Mouse (Mus musculus) ES-E14 (cell line): ENCODE data around the gene Gm47995. TPM values are rescaled to one million over a fixed set of nuclear protein-coding genes. Genes with fewer than 3 reads are reported as not detected.

Experiments
- DNase-seq: peaks from one replicate; pipeline ENCODE4 v3.0.0-alpha.2; 2013; ENCODE audit warnings: low read depth, low spot score
- H3K27ac ChIP-seq: 2 replicates; pipeline ENCODE4 v1.5.1; 2012; ENCODE audit warnings: low read depth, mild to moderate bottlenecking, low read length, moderate library complexity, mixed read lengths; ENCODE audit not compliant: poor library complexity, insufficient read depth, severe bottlenecking
- H3K36me3 ChIP-seq: 2 replicates; pipeline ENCODE4 v1.6.1; 2012; ENCODE audit warnings: mild to moderate bottlenecking, low read length, moderate library complexity, mixed read lengths; ENCODE audit not compliant: control insufficient read depth, poor library complexity, insufficient read depth, severe bottlenecking
- H3K4me1 ChIP-seq, 2 experiments: fragments of 150-350 bp in 1 of 2; sonication (generic) in 1 of 2; 2 replicates each; pipeline ENCODE4 v1.6.1; 2012; ENCODE audit warnings: low read length in 2 of 2, mild to moderate bottlenecking in 1 of 2, mixed read lengths in 1 of 2; ENCODE audit not compliant: control insufficient read depth in 2 of 2, insufficient read depth in 2 of 2, poor library complexity in 1 of 2
- H3K4me3 ChIP-seq, 2 experiments: fragments of 150-350 bp in 1 of 2; sonication (generic) in 1 of 2; 2 replicates each; pipeline ENCODE4 v1.5.1; 2012; ENCODE audit warnings: low read length in 2 of 2, low read depth in 1 of 2, mild to moderate bottlenecking in 1 of 2, mixed read lengths in 1 of 2; ENCODE audit not compliant: insufficient read depth in 1 of 2, poor library complexity in 1 of 2, severe bottlenecking in 1 of 2
- H3K9ac ChIP-seq: 2 replicates; pipeline ENCODE4 v1.6.1; 2012; ENCODE audit warnings: low read depth, mild to moderate bottlenecking, low read length, mixed read lengths; ENCODE audit not compliant: poor library complexity, insufficient read depth, severe bottlenecking
- H3K9me3 ChIP-seq: fragments of 150-350 bp; sonication (generic); 2 replicates; pipeline ENCODE4 v1.6.1; 2012; ENCODE audit warnings: low read depth, mild to moderate bottlenecking, low read length; ENCODE audit not compliant: control insufficient read depth, insufficient read depth
- CHD2 ChIP-seq: IDR thresholded peaks from 2 replicates; pipeline ENCODE4 v1.6.1; 2014; ENCODE audit warnings: mild to moderate bottlenecking, low read depth, low read length, inconsistent platforms
- HCFC1 ChIP-seq: IDR thresholded peaks from 2 replicates; pipeline ENCODE4 v1.6.1; 2012; ENCODE audit warnings: low read length, inconsistent platforms, borderline replicate concordance; ENCODE audit not compliant: insufficient read depth
- MAFK ChIP-seq: IDR thresholded peaks from 2 replicates; pipeline ENCODE4 v1.6.1; 2014; ENCODE audit warnings: mild to moderate bottlenecking, low read depth, low read length, inconsistent platforms; ENCODE audit not compliant: insufficient read depth
- ZC3H11A ChIP-seq: IDR thresholded peaks from 2 replicates; pipeline ENCODE4 v1.6.1; 2012; ENCODE audit warnings: low read depth, mild to moderate bottlenecking, inconsistent platforms, low read length, borderline replicate concordance
- ZNF384 ChIP-seq: IDR thresholded peaks from 2 replicates; pipeline ENCODE4 v1.6.1; 2012; ENCODE audit warnings: low read depth, low read length, inconsistent platforms
- in situ Hi-C, 2 experiments: fragments of 600-800 bp; cut with MboI; formaldehyde crosslinking; loops; one replicate each; pipeline ENCODE4 v1.15.1; 2025; ENCODE audit warnings: low sequenced_read_pairs in 2 of 2, inconsistent platforms in 1 of 2; ENCODE audit not compliant: unreplicated experiment in 2 of 2
- total RNA-seq: library from RNA; depleted of rRNA; stranded (reverse); fragments of 300-350 nt; gene quantifications from 2 replicates; pipeline ENCODE4 v1.2.3, GENCODE M21; 2012

The Gm47995 gene
- total RNA-seq, 1 experiment, result 1.7 TPM

GRCm38 (mm10) chr1:151156129-151156528 lies 42.1 kb upstream of the Gm47995 start:
- no peaks in the 10 kb centered on the region for H3K4me1 ChIP-seq
- no peaks in the 10 kb centered on the region for H3K36me3 ChIP-seq
- TF ChIP-seq HCFC1, result no peak
- TF ChIP-seq ZNF384, result no peak
- no peak for TF ChIP-seq ZC3H11A
- TF ChIP-seq CHD2, result no peak
- TF ChIP-seq MAFK, result no peak
- no peak overlapping the region for H3K4me3 ChIP-seq
- no peak for DNase-seq
- H3K9ac ChIP-seq, result no peak overlapping the region
- H3K9me3 ChIP-seq, result no peaks in the 10 kb centered on the region
- no peak overlapping the region for H3K27ac ChIP-seq
- in situ Hi-C loops, result no loop called here

GRCm38 (mm10) chr1:151156777-151157632 lies 41.2 kb upstream of the Gm47995 start:
- DNase-seq, result no peak
- no peak overlapping the region for H3K9ac ChIP-seq
- no peaks in the 10 kb centered on the region for H3K9me3 ChIP-seq
- TF ChIP-seq HCFC1, result no peak
- no peak for TF ChIP-seq ZC3H11A
- TF ChIP-seq CHD2, result no peak
- no peak for TF ChIP-seq ZNF384
- H3K4me1 ChIP-seq, result no peaks in the 10 kb centered on the region
- no peak overlapping the region for H3K27ac ChIP-seq
- H3K36me3 ChIP-seq, result no peaks in the 10 kb centered on the region
- no peak overlapping the region for H3K4me3 ChIP-seq
- in situ Hi-C loops, result no loop called here

- H3K36me3 ChIP-seq, result no peaks in the 10 kb centered on the region
- no peak for DNase-seq
Measured at GRCm38 (mm10) chr1:151157963-151158856, 40.0 kb upstream of the Gm47995 start.

GRCm38 (mm10) chr1:151158857-151159510 lies 39.3 kb upstream of the Gm47995 start:
- no peaks in the 10 kb centered on the region for H3K36me3 ChIP-seq
- TF ChIP-seq CHD2, result no peak
- no peak for TF ChIP-seq ZNF384
- TF ChIP-seq ZC3H11A, result no peak
- no peak for TF ChIP-seq HCFC1
- no peak for TF ChIP-seq MAFK
- in situ Hi-C loops, result no loop called here

More at GRCm38 (mm10) chr1:151157963-151158856, 40.0 kb upstream of the Gm47995 start:
- in situ Hi-C loops, result no loop called here
- no peak overlapping the region for H3K9ac ChIP-seq
- no peak overlapping the region for H3K4me3 ChIP-seq
- no peak for TF ChIP-seq CHD2
- TF ChIP-seq ZNF384, result no peak
- TF ChIP-seq ZC3H11A, result no peak
- TF ChIP-seq HCFC1, result no peak
- TF ChIP-seq MAFK, result no peak
- H3K4me1 ChIP-seq, result no peaks in the 10 kb centered on the region
- H3K9me3 ChIP-seq, result no peaks in the 10 kb centered on the region
- no peak overlapping the region for H3K27ac ChIP-seq

More at GRCm38 (mm10) chr1:151158857-151159510, 39.3 kb upstream of the Gm47995 start:
- H3K4me1 ChIP-seq, result no peaks in the 10 kb centered on the region
- no peak overlapping the region for H3K4me3 ChIP-seq
- no peaks in the 10 kb centered on the region for H3K9me3 ChIP-seq
- no peak overlapping the region for H3K9ac ChIP-seq
- no peak overlapping the region for H3K27ac ChIP-seq
- DNase-seq, result no peak
